Mouse (Mus musculus) myocyte (in vitro differentiated cells): Measurements from ENCODE around the gene Olfr115. TPM values are rescaled to one million over a fixed set of nuclear protein-coding genes. Genes with fewer than 3 reads are reported as not detected.

Source experiments
- H3K27me3 ChIP-seq: one replicate; pipeline ENCODE4 v1.6.1; 2011; ENCODE audit not compliant: control insufficient read depth, insufficient read depth, insufficient read length
- H3K36me3 ChIP-seq: one replicate; pipeline ENCODE4 v1.6.1; 2011; ENCODE audit not compliant: control insufficient read depth, insufficient read depth
- H3K4me2 ChIP-seq: one replicate; pipeline ENCODE4 v1.6.1; 2011; ENCODE audit warnings: low read depth, control low read depth
- H3K4me3 ChIP-seq: one replicate; pipeline ENCODE4 v1.5.1; 2011; ENCODE audit warnings: mild to moderate bottlenecking, control low read depth, moderate library complexity
- H3K79me2 ChIP-seq: one replicate; pipeline ENCODE4 v1.6.1; 2011; ENCODE audit not compliant: control insufficient read depth, insufficient read depth
- H3ac ChIP-seq: one replicate; pipeline ENCODE4 v1.6.1; 2011; ENCODE audit not compliant: control insufficient read depth, insufficient read length
- CEBPB ChIP-seq: IDR thresholded peaks from 2 replicates; pipeline ENCODE4 v1.6.1; 2011; ENCODE audit warnings: mild to moderate bottlenecking, moderate library complexity; ENCODE audit not compliant: poor library complexity, insufficient read depth, severe bottlenecking
- E2F4 ChIP-seq: IDR thresholded peaks from one replicate; pipeline ENCODE4 v1.6.1; 2011; ENCODE audit warnings: mild to moderate bottlenecking, control low read depth, moderate library complexity; ENCODE audit not compliant: insufficient read depth
- MYOD1 ChIP-seq, 3 experiments: IDR thresholded peaks; one replicate each; pipeline ENCODE4 v1.6.1; 2011; ENCODE audit warnings: control low read depth in 2 of 3, low read depth in 2 of 3, mild to moderate bottlenecking in 2 of 3, moderate library complexity in 1 of 3; ENCODE audit not compliant: insufficient read length in 2 of 3, control insufficient read depth in 1 of 3
- REST ChIP-seq: IDR thresholded peaks from one replicate; pipeline ENCODE4 v1.6.1; 2011; ENCODE audit warnings: mild to moderate bottlenecking, control low read depth, moderate library complexity; ENCODE audit not compliant: insufficient read depth, insufficient read length
- SRF ChIP-seq: IDR thresholded peaks from one replicate; pipeline ENCODE4 v1.6.1; 2011; ENCODE audit warnings: low read depth; ENCODE audit not compliant: control insufficient read depth, insufficient read length
- TCF12 ChIP-seq: IDR thresholded peaks from one replicate; pipeline ENCODE4 v1.6.1; 2011; ENCODE audit warnings: mild to moderate bottlenecking, control low read depth; ENCODE audit not compliant: poor library complexity, insufficient read depth, severe bottlenecking
- TCF3 ChIP-seq: IDR thresholded peaks from one replicate; pipeline ENCODE4 v1.6.1; 2011; ENCODE audit warnings: low read depth, control low read depth; ENCODE audit not compliant: insufficient read length
- polyA plus RNA-seq: library from polyadenylated mRNA; unstranded; fragments of >200 nt; fragmentation: generic; extraction: Trizol; gene quantifications from one replicate; pipeline ENCODE4 v1.2.1, GENCODE M21; 2012; ENCODE audit warnings: missing spikeins

Gene Olfr115
- polyA plus RNA-seq, 1 experiment = not detected

DNA sequence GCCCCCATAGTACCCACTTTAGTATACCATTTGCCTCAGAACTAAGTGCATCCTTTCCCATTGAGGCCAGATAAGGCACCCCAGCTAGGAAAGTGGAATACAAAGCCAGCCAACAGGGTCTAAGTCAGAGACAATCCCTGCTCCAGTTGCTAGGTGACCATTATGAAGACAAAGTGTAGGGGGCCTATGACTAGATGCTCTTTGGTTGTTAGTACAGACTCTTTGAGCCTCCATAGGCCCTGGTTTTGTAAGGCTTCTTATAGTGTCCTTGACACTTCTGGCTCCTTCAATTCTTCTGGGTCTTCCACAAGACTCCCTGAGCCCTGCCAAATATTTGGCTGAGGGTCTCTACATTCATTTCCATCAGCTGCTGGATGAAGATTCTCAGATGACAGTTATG lies 57.6 kb downstream of the Olfr115 start, which contains the start of gene Olfr112:
Gene Olfr112, minus strand, starts transcription at position 101 of the 400 bp plus-strand sequence.
- no peaks in the 10 kb centered on the region for H3K36me3 ChIP-seq
- no peak within 1 kb of the TSS for H3ac ChIP-seq
- H3K4me3 ChIP-seq = no peak within 1 kb of the TSS
- TF ChIP-seq TCF3 = no peak
- TF ChIP-seq SRF = no peak
- TF ChIP-seq CEBPB = no peak
- TF ChIP-seq TCF12 = no peak
- no peak for TF ChIP-seq E2F4
- no peak for TF ChIP-seq REST
- TF ChIP-seq MYOD1 (IDR thresholded peaks at IDR 0.05; ENCODE audit: control insufficient read depth in 1 of 3, insufficient read length in 2 of 3, low read depth in 2 of 3) = no peak
- no peaks in the 10 kb centered on the region for H3K27me3 ChIP-seq
- H3K4me2 ChIP-seq = no peak within 1 kb of the TSS
- H3K79me2 ChIP-seq = no peaks in the 10 kb centered on the region

Other genes with a start within 250 kb of the Olfr115 start
- not detected for gene Olfr105-ps, start 248.1 kb downstream of the Olfr115 start, polyA plus RNA-seq
- not detected for gene Olfr106-ps, start 236.7 kb downstream of the Olfr115 start, polyA plus RNA-seq
- gene Olfr107, start 227.9 kb downstream of the Olfr115 start, polyA plus RNA-seq = not detected
- not detected for gene Olfr108, start 181.6 kb downstream of the Olfr115 start, polyA plus RNA-seq
- not detected for gene Olfr109, start 168.2 kb downstream of the Olfr115 start, polyA plus RNA-seq
- gene H2-M2, start 143.6 kb downstream of the Olfr115 start, polyA plus RNA-seq = not detected
- gene Olfr110, start 134.6 kb downstream of the Olfr115 start, polyA plus RNA-seq = not detected
- gene Olfr111, start 119.1 kb downstream of the Olfr115 start, polyA plus RNA-seq = not detected
- gene Olfr112, start 57.7 kb downstream of the Olfr115 start, polyA plus RNA-seq = not detected
- not detected for gene Olfr113, start 49.4 kb downstream of the Olfr115 start, polyA plus RNA-seq
- gene Olfr114, start 34.4 kb downstream of the Olfr115 start, polyA plus RNA-seq = not detected
- gene Olfr116, start 90 bp upstream of the Olfr115 start, polyA plus RNA-seq = not detected
- gene Olfr117, start 36.7 kb upstream of the Olfr115 start, polyA plus RNA-seq = not detected
- not detected for gene Olfr118, start 39.9 kb upstream of the Olfr115 start, polyA plus RNA-seq
- gene Olfr119, start 69.5 kb upstream of the Olfr115 start, polyA plus RNA-seq = not detected
- not detected for gene Olfr120, start 94.7 kb upstream of the Olfr115 start, polyA plus RNA-seq
- gene Olfr121, start 121.7 kb upstream of the Olfr115 start, polyA plus RNA-seq = not detected
- not detected for gene Olfr122, start 141.5 kb upstream of the Olfr115 start, polyA plus RNA-seq
- gene Olfr123, start 166.4 kb upstream of the Olfr115 start, polyA plus RNA-seq = not detected
- not detected for gene Olfr124, start 172.8 kb upstream of the Olfr115 start, polyA plus RNA-seq
- not detected for gene Olfr125, start 205.8 kb upstream of the Olfr115 start, polyA plus RNA-seq
- not detected for gene Olfr126, start 220.4 kb upstream of the Olfr115 start, polyA plus RNA-seq